Mouse (Mus musculus): Measurements from ENCODE around the gene Cox6a2. TPM values are rescaled to one million over a fixed set of nuclear protein-coding genes. Genes with fewer than 3 reads are reported as not detected.
"Not testable (repeated sequence)": the region's sequence is repeated elsewhere in the genome, so short reads cannot be mapped to it uniquely, and the experiment has no call there.

The Cox6a2 gene
- polyA plus RNA-seq, 2 experiments = 53.8 to 70.8 TPM

DNA sequence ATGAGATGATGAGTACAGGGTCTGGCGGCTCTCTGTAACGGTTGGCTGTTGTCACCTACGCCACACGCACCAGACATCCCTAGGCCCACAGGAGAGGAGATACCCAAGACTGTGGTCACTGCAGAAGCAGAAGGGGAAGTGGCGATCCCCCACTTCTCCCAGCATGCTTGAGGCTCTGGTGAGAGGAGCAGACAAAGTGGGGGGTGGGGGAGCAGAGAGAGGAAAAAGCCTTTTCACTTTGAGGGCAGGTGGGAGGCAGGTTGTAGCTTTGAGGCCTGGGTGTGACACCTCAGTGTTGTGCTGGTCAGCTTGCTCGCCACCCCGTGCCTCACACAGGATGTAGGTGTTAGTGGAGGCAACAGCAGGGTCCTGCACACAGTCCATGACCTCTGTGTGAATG lies 26.1 kb downstream of the Cox6a2 start:
- Histone ChIP-seq H3K27me3 (ENCODE audit: control insufficient read depth, insufficient read depth, low read length) (no peaks in the 10 kb centered on the region), H3K4me3 (replicated peaks; ENCODE audit: low read length) (no peak overlapping the region), H3K27ac (replicated peaks; ENCODE audit: low read depth, low read length) (no peak overlapping the region), H3K4me1 (ENCODE audit: control insufficient read depth, insufficient read depth, low read length) (no peaks in the 10 kb centered on the region), H3K9me3 (ENCODE audit: control insufficient read depth, low read length) (no peaks in the 10 kb centered on the region), H3K36me3 (ENCODE audit: control insufficient read depth, insufficient read depth, low read length) (no peaks in the 10 kb centered on the region), H3K9ac (ENCODE audit: low read depth, low read length, severe bottlenecking) (no peak overlapping the region), H3K4me2 (replicated peaks; ENCODE audit: low read depth, low read length, severe bottlenecking) (no peak overlapping the region)
- 68% methylated on average over 7 of the region's 7 CpGs for WGBS
- DNase-seq (ENCODE audit: low spot score) (no peak), ATAC-seq (ENCODE audit: low FRiP score, low read depth) (no peak)
- no peak for TF ChIP-seq POLR2A (IDR thresholded peaks at IDR 0.05; ENCODE audit: borderline replicate concordance, extremely low read depth, insufficient read depth, insufficient read length)

DNA sequence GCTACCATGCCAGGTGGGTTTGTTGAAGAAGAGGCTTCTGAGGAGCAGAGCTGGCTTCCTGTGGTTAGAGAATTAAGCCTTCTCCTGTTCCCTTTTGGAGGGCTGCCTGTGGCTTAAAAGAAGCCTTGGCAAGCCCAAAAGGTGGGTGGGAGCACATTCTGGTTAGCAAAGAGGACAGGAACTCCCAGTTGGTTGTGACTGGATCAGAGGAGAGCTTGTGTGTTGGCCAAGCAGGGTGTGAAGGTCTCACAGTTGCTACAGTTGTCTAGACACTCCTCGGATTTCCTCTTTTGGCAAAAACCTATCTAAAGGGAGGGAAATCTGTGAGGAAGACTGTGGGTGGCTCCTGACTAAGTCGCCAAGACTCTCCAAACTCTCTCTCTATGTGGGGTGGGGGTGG lies 27.8 kb downstream of the Cox6a2 start:
- Histone ChIP-seq H3K27ac (replicated peaks; ENCODE audit: low read depth, low read length) (no peak overlapping the region), H3K4me2 (replicated peaks; ENCODE audit: low read depth, low read length, severe bottlenecking) (no peak overlapping the region), H3K36me3 (ENCODE audit: control insufficient read depth, insufficient read depth, low read length) (no peaks in the 10 kb centered on the region), H3K27me3 (ENCODE audit: control insufficient read depth, insufficient read depth, low read length) (no peaks in the 10 kb centered on the region), H3K9ac (ENCODE audit: low read depth, low read length, severe bottlenecking) (no peak overlapping the region), H3K9me3 (ENCODE audit: control insufficient read depth, low read length) (no peaks in the 10 kb centered on the region), H3K4me1 (ENCODE audit: control insufficient read depth, insufficient read depth, low read length) (no peaks in the 10 kb centered on the region), H3K4me3 (replicated peaks; ENCODE audit: low read length) (no peak overlapping the region)
- 70% methylated on average over 2 of the region's 2 CpGs for WGBS
- DNase-seq (ENCODE audit: low spot score) (no peak), ATAC-seq (ENCODE audit: low FRiP score, low read depth) (no peak)
- TF ChIP-seq POLR2A (IDR thresholded peaks at IDR 0.05; ENCODE audit: borderline replicate concordance, extremely low read depth, insufficient read depth, insufficient read length) = no peak

DNA sequence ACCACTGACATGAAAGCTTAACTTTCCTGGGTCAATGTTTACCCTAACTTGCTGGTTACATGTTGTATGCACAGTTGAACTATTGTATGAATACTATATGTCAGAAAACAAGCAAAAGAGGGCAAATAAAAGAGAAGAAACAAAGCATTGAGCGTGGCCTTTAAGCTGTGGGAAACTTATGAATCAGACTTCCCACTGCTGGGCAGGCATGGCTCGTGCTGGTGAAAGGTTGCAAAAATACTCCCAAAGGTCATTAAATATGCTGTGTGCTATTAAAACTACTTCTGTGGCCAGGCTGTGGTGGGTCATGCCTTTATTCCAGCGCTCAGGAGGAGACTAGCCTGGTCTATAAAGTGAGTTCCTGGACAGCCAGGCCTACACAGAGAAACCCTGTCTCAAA lies 36.2 kb downstream of the Cox6a2 start:
- no peak overlapping the region for H3K4me2 ChIP-seq (replicated peaks; ENCODE audit: low read depth, low read length, severe bottlenecking)
- no peaks in the 10 kb centered on the region for H3K36me3 ChIP-seq (ENCODE audit: control insufficient read depth, insufficient read depth, low read length)
- 48% methylated on average over 3 of the region's 3 CpGs for WGBS
- H3K4me1 ChIP-seq (ENCODE audit: control insufficient read depth, insufficient read depth, low read length) = no peaks in the 10 kb centered on the region
- DNase-seq (ENCODE audit: low spot score) (no peak), ATAC-seq (ENCODE audit: low FRiP score, low read depth) (no peak)
- no peak overlapping the region for H3K4me3 ChIP-seq (replicated peaks; ENCODE audit: low read length)
- H3K9ac ChIP-seq (ENCODE audit: low read depth, low read length, severe bottlenecking) = no peak overlapping the region
- H3K9me3 ChIP-seq (ENCODE audit: control insufficient read depth, low read length) = no peaks in the 10 kb centered on the region
- H3K27me3 ChIP-seq (ENCODE audit: control insufficient read depth, insufficient read depth, low read length) = no peaks in the 10 kb centered on the region
- no peak for TF ChIP-seq POLR2A (IDR thresholded peaks at IDR 0.05; ENCODE audit: borderline replicate concordance, extremely low read depth, insufficient read depth, insufficient read length)
- H3K27ac ChIP-seq (replicated peaks; ENCODE audit: low read depth, low read length) = no peak overlapping the region

GRCm38 (mm10) chr7:128166391-128166790 lies 39.8 kb downstream of the Cox6a2 start:
- ATAC-seq (ENCODE audit: low FRiP score, low read depth) (no peak), DNase-seq (ENCODE audit: low spot score) (no peak)
- Histone ChIP-seq H3K4me1 (ENCODE audit: control insufficient read depth, insufficient read depth, low read length) (no peaks in the 10 kb centered on the region), H3K4me3 (replicated peaks; ENCODE audit: low read length) (no peak overlapping the region), H3K9ac (ENCODE audit: low read depth, low read length, severe bottlenecking) (no peak overlapping the region), H3K4me2 (replicated peaks; ENCODE audit: low read depth, low read length, severe bottlenecking) (no peak overlapping the region), H3K27ac (replicated peaks; ENCODE audit: low read depth, low read length) (no peak overlapping the region), H3K9me3 (ENCODE audit: control insufficient read depth, low read length) (no peaks in the 10 kb centered on the region), H3K27me3 (ENCODE audit: control insufficient read depth, insufficient read depth, low read length) (no peaks in the 10 kb centered on the region), H3K36me3 (ENCODE audit: control insufficient read depth, insufficient read depth, low read length) (no peaks in the 10 kb centered on the region)
- no peak for TF ChIP-seq POLR2A (IDR thresholded peaks at IDR 0.05; ENCODE audit: borderline replicate concordance, extremely low read depth, insufficient read depth, insufficient read length)
- whole genome bisulfite sequencing = 92% methylated on average over 7 of the region's 7 CpGs

GRCm38 (mm10) chr7:128164001-128164400 lies 42.2 kb downstream of the Cox6a2 start:
- Histone ChIP-seq H3K4me2 (replicated peaks; ENCODE audit: low read depth, low read length, severe bottlenecking) (no peak overlapping the region), H3K36me3 (ENCODE audit: control insufficient read depth, insufficient read depth, low read length) (no peaks in the 10 kb centered on the region), H3K4me1 (ENCODE audit: control insufficient read depth, insufficient read depth, low read length) (no peaks in the 10 kb centered on the region), H3K9me3 (ENCODE audit: control insufficient read depth, low read length) (no peaks in the 10 kb centered on the region), H3K4me3 (replicated peaks; ENCODE audit: low read length) (no peak overlapping the region), H3K27ac (replicated peaks; ENCODE audit: low read depth, low read length) (no peak overlapping the region), H3K9ac (ENCODE audit: low read depth, low read length, severe bottlenecking) (no peak overlapping the region), H3K27me3 (ENCODE audit: control insufficient read depth, insufficient read depth, low read length) (no peaks in the 10 kb centered on the region)
- 94% methylated on average over 4 of the region's 4 CpGs for WGBS
- no peak for TF ChIP-seq POLR2A (IDR thresholded peaks at IDR 0.05; ENCODE audit: borderline replicate concordance, extremely low read depth, insufficient read depth, insufficient read length)
- DNase-seq (ENCODE audit: low spot score) = no peak
- no peak for ATAC-seq (ENCODE audit: low FRiP score, low read depth)

DNA sequence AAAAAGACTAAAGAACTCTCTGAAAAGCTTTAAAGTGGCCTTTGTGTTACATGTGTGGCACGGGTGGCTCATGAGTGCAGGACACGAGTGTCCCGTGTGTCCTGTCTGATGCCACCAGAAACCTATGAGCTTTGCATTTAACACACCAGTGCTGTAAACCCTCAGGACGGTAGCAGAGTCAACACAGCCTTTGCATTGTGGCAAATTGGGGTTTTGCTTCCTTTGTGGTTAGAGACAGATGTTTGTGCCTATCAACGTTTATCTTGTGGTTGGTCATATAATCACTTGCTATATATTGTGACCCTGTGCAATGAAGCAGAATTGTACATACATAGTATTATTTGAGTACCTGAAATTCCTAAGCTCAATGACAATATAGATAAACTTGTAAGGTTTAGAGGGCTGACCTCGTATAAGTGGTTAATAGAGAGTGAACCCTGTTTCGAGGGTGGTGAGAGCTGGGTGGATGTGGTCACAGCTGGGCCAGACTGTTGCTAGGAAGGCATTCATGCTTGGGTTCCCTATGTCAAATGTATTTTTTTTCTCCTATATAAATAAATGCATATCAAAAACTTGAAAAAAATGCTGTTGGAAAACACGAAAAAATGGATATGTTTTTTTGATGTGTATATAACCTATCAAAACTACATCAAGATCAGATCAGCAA lies 47.4 kb downstream of the Cox6a2 start:
- not testable (repeated sequence) for H3K36me3 ChIP-seq (ENCODE audit: control insufficient read depth, insufficient read depth, low read length); H3K9ac ChIP-seq (ENCODE audit: low read depth, low read length, severe bottlenecking); H3K4me1 ChIP-seq (ENCODE audit: control insufficient read depth, insufficient read depth, low read length); H3K27ac ChIP-seq (replicated peaks; ENCODE audit: low read depth, low read length); DNase-seq (ENCODE audit: low spot score); H3K4me3 ChIP-seq (replicated peaks; ENCODE audit: low read length); H3K9me3 ChIP-seq (ENCODE audit: control insufficient read depth, low read length); H3K27me3 ChIP-seq (ENCODE audit: control insufficient read depth, insufficient read depth, low read length); ATAC-seq (ENCODE audit: low FRiP score, low read depth); H3K4me2 ChIP-seq (replicated peaks; ENCODE audit: low read depth, low read length, severe bottlenecking)
- WGBS = 53% methylated on average over 8 of the region's 8 CpGs

Other genes starting within 250 kb of the Cox6a2 start
- gene Fus, start 238.9 kb downstream of the Cox6a2 start, polyA plus RNA-seq (2012; rRNA removed) = 919 and 999 TPM in 2 replicates
- gene Fus, start 238.9 kb downstream of the Cox6a2 start, polyA plus RNA-seq (2014; fragmentation: Nextera tagmentation; extraction: Ambion mirVana) = 60.9 and 68.7 TPM in 2 replicates
- 53.1 and 59.3 TPM in 2 replicates for gene Pycard, start 212.5 kb downstream of the Cox6a2 start, polyA plus RNA-seq (2012; rRNA removed)
- gene Pycard, start 212.5 kb downstream of the Cox6a2 start, polyA plus RNA-seq (2014; fragmentation: Nextera tagmentation; extraction: Ambion mirVana) = 98.3 and 132 TPM in 2 replicates
- 22.8 and 26.6 TPM in 2 replicates for gene Trim72, start 202.4 kb downstream of the Cox6a2 start, polyA plus RNA-seq (2012; rRNA removed)
- gene Trim72, start 202.4 kb downstream of the Cox6a2 start, polyA plus RNA-seq (2014; fragmentation: Nextera tagmentation; extraction: Ambion mirVana) = 1.7 and 2.2 TPM in 2 replicates
- gene Itgam, start 143.7 kb downstream of the Cox6a2 start, polyA plus RNA-seq (2012; rRNA removed) = 2.4 and 2.5 TPM in 2 replicates
- 1.1 and 1.2 TPM in 2 replicates for gene Itgam, start 143.7 kb downstream of the Cox6a2 start, polyA plus RNA-seq (2014; fragmentation: Nextera tagmentation; extraction: Ambion mirVana)
- 0.01 TPM in 1 of 2 replicates, not detected in the other for gene Gm49368, start 143.7 kb downstream of the Cox6a2 start, polyA plus RNA-seq (2012; rRNA removed)
- not detected in 2 replicates for gene Gm49368, start 143.7 kb downstream of the Cox6a2 start, polyA plus RNA-seq (2014; fragmentation: Nextera tagmentation; extraction: Ambion mirVana)
- gene Itgax, start 76.8 kb downstream of the Cox6a2 start, polyA plus RNA-seq (2012; rRNA removed) = 0.14 and 0.18 TPM in 2 replicates
- gene Itgax, start 76.8 kb downstream of the Cox6a2 start, polyA plus RNA-seq (2014; fragmentation: Nextera tagmentation; extraction: Ambion mirVana) = 0.06 and 0.17 TPM in 2 replicates
- not detected in 2 replicates for gene Itgad, start 52.0 kb downstream of the Cox6a2 start, polyA plus RNA-seq (2012; rRNA removed)
- gene Itgad, start 52.0 kb downstream of the Cox6a2 start, polyA plus RNA-seq (2014; fragmentation: Nextera tagmentation; extraction: Ambion mirVana) = not detected in 2 replicates
- gene Armc5, start 31.0 kb upstream of the Cox6a2 start, polyA plus RNA-seq (2012; rRNA removed) = 21.2 and 31.9 TPM in 2 replicates
- 14.5 and 16.7 TPM in 2 replicates for gene Armc5, start 31.0 kb upstream of the Cox6a2 start, polyA plus RNA-seq (2014; fragmentation: Nextera tagmentation; extraction: Ambion mirVana)
- 3.2 and 3.4 TPM in 2 replicates for gene 9130023H24Rik, start 31.6 kb upstream of the Cox6a2 start, polyA plus RNA-seq (2012; rRNA removed)
- 8.1 and 8.8 TPM in 2 replicates for gene 9130023H24Rik, start 31.6 kb upstream of the Cox6a2 start, polyA plus RNA-seq (2014; fragmentation: Nextera tagmentation; extraction: Ambion mirVana)
- gene Tgfb1i1, start 40.4 kb upstream of the Cox6a2 start, polyA plus RNA-seq (2012; rRNA removed) = 46.0 and 55.5 TPM in 2 replicates
- gene Tgfb1i1, start 40.4 kb upstream of the Cox6a2 start, polyA plus RNA-seq (2014; fragmentation: Nextera tagmentation; extraction: Ambion mirVana) = 51.2 and 55.4 TPM in 2 replicates
- 0.04 TPM in 1 of 2 replicates, not detected in the other for gene Slc5a2, start 59.3 kb upstream of the Cox6a2 start, polyA plus RNA-seq (2012; rRNA removed)
- gene Slc5a2, start 59.3 kb upstream of the Cox6a2 start, polyA plus RNA-seq (2014; fragmentation: Nextera tagmentation; extraction: Ambion mirVana) = not detected in 2 replicates
- gene BC017158, start 91.8 kb upstream of the Cox6a2 start, polyA plus RNA-seq (2012; rRNA removed) = 46.1 and 52.6 TPM in 2 replicates
- gene BC017158, start 91.8 kb upstream of the Cox6a2 start, polyA plus RNA-seq (2014; fragmentation: Nextera tagmentation; extraction: Ambion mirVana) = 28.5 and 31.8 TPM in 2 replicates
- gene Rgs10, start 212.4 kb upstream of the Cox6a2 start, polyA plus RNA-seq (2012; rRNA removed) = 9.7 and 13.6 TPM in 2 replicates
- gene Rgs10, start 212.4 kb upstream of the Cox6a2 start, polyA plus RNA-seq (2014; fragmentation: Nextera tagmentation; extraction: Ambion mirVana) = 17.2 and 17.7 TPM in 2 replicates